Mouse (Mus musculus): ENCODE results near the gene Raly. TPM values are rescaled to one million over a fixed set of nuclear protein-coding genes. Genes with fewer than 3 reads are reported as not detected.

Raly gene
- 100 to 1,000 TPM; 162 to 171 TPM for total RNA-seq (2021)

DNA sequence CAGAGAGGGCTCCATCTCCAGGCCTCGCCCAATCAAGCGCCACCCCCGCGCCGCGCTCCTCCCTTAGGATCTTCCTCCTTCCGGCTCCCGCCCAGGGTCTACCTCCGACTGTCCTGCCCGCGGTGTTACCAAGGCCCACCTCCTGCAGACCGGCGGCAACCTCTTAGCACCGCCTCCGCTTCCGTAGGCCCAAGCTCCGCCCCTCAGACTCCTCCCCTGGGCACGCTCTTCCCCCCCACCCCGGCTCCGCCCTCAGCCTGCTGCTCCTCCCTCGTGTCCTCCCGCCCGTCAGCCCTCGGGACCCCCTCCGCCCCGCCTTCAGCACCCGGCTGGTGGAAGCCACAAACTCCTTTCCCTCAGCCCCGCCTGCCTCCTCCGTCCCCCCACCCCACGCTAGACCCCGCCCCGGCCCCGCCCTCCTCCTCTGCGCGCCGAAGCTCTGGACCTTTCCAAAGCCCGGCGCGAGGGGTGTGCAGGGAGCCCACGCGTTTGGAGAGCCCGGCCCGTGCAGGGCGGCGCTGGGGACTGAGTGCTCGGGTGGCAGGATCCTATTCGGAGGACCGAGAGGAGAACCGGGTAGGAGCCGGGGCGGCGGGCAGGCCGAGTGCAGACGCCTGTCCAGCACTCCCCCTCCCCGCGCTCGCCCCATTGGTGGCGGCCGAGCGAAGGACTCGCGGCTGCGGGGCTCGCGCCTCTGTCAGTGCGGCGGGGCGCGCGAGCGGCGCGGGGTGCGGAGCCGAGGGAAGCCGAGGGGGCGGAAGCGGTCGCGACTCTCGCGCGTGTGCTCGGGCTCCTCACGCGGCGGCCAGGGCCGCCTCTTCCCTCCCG lies at the start of gene Raly, which contains the start of gene a:
TSS of gene Raly (plus strand) at position 441 of the 828 bp plus-strand sequence.
TSS of gene a (plus strand) at position 747 of the 828 bp plus-strand sequence.
- intact Hi-C loops (cut with DNase I), result loop anchor here (5.0 to 10.0 kb wide), 2 partner anchors 64 to 101 kb away; partner anchors contain the start of gene Eif2s2

DNA sequence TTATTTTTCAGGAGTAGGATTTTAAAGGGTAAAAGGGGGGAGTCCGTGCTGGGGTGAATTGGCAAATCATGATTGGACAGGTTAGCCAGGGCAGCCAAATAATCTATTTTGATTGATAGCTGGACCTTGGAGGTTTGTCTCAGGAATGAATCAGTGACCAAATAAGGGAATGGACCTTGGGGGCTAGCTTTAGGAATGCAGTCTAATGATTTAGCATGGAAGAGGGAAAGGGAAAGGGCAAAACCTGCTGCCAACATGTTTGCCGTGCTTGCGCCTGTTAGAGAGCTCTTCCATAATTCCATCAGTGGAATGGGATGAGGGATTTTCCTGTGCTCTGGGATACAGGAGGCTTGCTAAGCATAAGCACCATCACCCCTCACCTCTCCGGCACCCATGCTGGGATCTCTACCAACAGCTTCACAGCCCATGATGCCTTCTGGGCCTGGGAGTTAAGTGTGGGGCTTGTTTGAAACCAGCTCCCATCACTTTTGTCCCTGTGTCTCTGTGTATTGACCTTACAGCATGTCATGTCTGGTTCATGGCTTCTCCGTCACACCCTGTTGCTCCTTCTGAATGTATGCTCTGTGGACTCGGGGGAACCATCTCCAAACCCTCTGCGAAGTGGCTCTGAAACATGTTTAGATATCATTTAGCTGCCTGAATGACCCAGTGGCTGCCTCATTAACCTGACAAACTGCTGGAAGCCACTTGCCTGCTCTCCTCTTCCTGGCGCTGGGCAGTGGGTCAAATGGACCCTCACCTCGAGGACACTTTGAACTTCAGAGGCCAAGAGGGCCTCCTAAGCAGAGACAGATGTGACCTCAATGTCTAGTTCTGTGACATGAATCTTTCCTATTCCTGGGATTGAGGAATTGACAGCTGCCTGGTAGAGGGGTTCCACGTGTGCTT lies 47.7 kb upstream of the Raly start:
- intact Hi-C loops (cut with DNase I), result no loop called here
- no peak for DNase-seq

More for the DNA sequence above, at the start of gene Raly, which contains the start of gene a:
- peak; percentile 96 to 97 for DNase-seq

DNA sequence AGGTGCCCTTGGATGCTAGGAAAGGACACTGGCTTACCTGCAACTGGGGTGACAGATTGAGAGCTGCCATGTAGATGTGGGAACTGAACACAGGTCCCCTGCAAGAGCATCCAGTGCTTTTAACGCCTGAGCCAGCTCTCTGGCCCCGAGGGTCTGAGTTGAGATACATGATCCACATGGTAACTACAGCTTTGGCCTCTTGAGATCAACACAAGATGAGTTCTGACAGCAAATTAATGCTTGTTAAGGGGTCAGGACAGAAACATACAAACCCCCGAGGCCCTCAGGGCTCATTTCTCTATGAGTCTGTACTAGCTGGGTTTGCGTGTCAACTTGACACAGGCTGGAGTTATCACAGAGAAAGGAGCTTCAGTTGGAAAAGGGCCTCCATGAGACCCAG lies 47.0 kb upstream of the Raly start:
- intact Hi-C loops (cut with DNase I), result no loop called here
- DNase-seq, result no peak

DNA sequence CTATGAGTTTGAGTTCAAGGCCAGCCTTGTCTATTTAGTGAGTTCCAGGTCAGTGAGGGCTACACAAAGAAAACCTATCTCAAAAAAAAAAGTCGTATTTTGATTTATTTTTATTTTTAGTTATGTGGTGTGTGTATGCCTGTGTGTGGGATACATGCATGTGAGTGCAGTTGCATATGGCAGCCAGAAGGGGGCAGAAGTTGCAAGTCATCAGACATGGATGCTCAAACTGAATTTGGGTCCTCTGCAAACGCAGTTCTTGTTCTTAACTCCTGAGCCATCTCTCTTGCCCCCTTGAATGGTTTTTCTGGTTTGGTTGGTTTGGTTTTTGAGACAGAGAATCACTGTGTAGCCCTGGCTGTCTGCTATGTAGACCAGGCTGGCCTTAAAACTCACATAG lies 42.5 kb upstream of the Raly start:
- DNase-seq, result no peak
- intact Hi-C loops (cut with DNase I), result no loop called here

GRCm38 (mm10) chr2:154749046-154750036 lies 41.6 kb upstream of the Raly start:
- no peak for DNase-seq
- intact Hi-C loops (cut with DNase I), result no loop called here

GRCm38 (mm10) chr2:154751924-154752323 lies 39.0 kb upstream of the Raly start:
- intact Hi-C loops (cut with DNase I), result no loop called here
- peak; percentile 21 to 23 for DNase-seq

GRCm38 (mm10) chr2:154754068-154754560 lies 36.8 kb upstream of the Raly start:
- intact Hi-C loops (cut with DNase I), result no loop called here
- DNase-seq, result no peak

GRCm38 (mm10) chr2:154755791-154756190 lies 35.1 kb upstream of the Raly start:
- DNase-seq, result no peak
- intact Hi-C loops (cut with DNase I), result no loop called here

GRCm38 (mm10) chr2:154757691-154758090 lies 33.2 kb upstream of the Raly start:
- intact Hi-C loops (cut with DNase I), result no loop called here

DNA sequence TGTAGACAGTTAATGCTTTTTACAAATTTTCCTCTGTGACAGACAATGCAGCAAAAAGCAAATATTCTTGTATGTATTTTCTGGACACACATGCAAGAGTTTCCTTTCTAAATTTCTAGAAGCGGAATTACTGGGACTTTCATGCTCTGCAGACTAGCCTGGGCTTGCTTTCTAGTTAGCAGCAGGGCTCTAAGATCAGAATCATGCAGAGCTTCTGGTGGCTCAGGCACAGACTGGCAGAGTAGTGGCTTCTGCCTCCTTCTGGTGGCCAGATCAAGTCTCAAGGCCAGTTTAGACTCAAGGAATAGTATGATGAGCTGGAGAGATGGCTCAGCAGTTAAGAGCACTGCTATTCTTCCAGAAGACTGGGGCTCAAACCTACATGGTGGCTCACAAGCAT lies 32.4 kb upstream of the Raly start:
- no peak for DNase-seq
- intact Hi-C loops (cut with DNase I), result no loop called here

More at GRCm38 (mm10) chr2:154757691-154758090, 33.2 kb upstream of the Raly start:
- no peak for DNase-seq

GRCm38 (mm10) chr2:154763226-154763625 lies 27.7 kb upstream of the Raly start:
- no peak for DNase-seq
- intact Hi-C loops (cut with DNase I), result no loop called here

- no peak for DNase-seq
- intact Hi-C loops (cut with DNase I), result no loop called here
Observed at GRCm38 (mm10) chr2:154764828-154765497, 25.9 kb upstream of the Raly start.

DNA sequence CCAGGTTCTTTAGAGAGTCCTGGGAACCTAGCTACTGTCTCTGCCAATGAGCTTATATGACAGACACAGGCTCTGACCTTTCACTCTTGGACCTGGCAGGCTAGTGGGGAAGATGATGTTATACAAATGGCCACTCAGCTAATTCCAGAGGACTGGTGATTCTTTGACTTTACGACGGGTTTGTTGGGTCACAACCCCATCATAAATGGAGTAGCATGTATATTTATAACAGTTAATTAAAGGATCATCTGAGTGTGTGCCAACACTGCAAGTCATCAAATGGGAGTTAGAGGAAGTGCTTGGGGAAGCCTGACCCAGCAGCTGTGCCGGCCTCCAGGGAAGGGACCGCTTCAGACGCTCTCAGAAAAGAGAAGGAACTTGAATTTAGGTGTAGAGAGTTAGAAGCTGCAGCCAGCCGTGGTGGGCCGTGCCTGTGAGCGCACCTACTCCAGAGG lies 25.3 kb upstream of the Raly start:
- intact Hi-C loops (cut with DNase I), result no loop called here
- DNase-seq, result peak in 1 of 2 experiments; percentile 26

GRCm38 (mm10) chr2:154767051-154767450 lies 23.8 kb upstream of the Raly start:
- no peak for DNase-seq
- intact Hi-C loops (cut with DNase I), result no loop called here

DNA sequence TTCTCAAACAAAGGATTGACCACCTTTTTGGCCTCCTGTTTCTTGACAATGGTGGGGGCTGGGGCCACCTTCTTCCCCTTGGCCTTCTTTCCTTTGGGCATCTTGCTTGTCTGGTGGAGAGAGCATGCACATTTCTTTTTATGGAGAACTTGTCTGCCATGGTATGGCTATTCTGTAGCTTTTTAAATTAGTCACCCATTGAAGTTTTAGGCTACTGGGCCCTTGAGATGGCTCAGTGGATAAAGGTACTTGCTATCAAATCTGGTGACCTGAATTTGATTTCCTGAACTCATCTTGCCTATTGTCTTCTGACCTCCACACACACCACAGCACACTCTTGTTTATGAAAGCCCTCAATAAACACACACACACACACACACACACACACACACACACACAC lies 21.0 kb upstream of the Raly start, which contains the start of gene Gm14214:
TSS of gene Gm14214 (minus strand) at position 101 of the 400 bp plus-strand sequence.
- intact Hi-C loops (cut with DNase I), result no loop called here
- DNase-seq, result no peak

- intact Hi-C loops (cut with DNase I), result no loop called here
- DNase-seq, result no peak
Observed at GRCm38 (mm10) chr2:154771604-154772003, 19.3 kb upstream of the Raly start.

DNA sequence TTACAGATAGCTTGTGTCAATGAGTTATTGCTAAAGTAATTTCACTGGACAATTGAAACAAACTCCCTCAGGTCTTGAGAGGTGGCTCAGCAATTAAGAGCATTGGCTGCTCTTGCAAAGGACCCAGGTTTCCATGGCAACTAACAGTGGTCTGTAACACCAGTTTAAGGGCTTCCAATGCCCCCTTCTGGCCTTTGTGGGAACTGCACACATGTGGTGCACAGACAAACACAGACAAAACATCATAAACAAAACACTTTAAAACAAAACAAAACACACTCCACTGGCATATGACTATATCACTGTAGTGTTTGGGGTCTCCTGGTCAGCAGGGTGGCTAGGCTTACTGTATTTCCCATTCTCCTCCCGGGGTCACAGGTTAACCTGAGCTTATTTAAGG lies 16.9 kb upstream of the Raly start:
- intact Hi-C loops (cut with DNase I), result no loop called here

DNA sequence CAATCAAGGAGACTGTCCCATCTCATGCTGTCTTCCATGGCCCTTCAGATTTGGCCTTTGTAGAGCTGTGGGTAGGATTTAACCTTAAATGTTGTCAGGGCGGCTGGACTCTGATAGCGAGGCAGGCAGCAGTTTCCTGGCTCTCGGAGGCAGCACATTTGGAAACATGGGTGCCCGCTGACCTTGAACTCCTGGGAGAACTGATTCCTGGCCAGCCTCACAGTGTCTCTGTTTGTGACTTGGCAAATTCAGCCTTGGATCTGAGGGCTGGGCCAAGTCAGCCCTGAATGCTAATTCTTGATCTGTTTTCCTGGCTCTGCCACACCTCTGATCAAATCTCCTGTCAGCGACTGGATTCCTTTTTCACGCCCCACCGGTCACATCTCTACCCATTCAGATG lies 14.4 kb upstream of the Raly start:
- DNase-seq, result no peak
- intact Hi-C loops (cut with DNase I), result loop anchor here (5.0 kb wide), 1 partner anchor 64 kb away; no protein-coding TSS in a partner anchor

More for the DNA sequence above, 16.9 kb upstream of the Raly start:
- DNase-seq, result no peak

GRCm38 (mm10) chr2:154779648-154780047 lies 11.2 kb upstream of the Raly start:
- no peak for DNase-seq
- intact Hi-C loops (cut with DNase I), result loop anchor here (5.0 kb wide), 1 partner anchor 67 kb away; no protein-coding TSS in a partner anchor

Measured in heart, postnatal 10 days (tissue).